Mouse (Mus musculus): Measurements from ENCODE around the gene Nfia.
A peak's percentile ranks its signal among the peaks of the same experiment; 100 is the strongest.

The Nfia gene

GRCm38 (mm10) chr4:98101153-98102096 lies 328.9 kb downstream of the Nfia start:
- DNase-seq (ENCODE audit: low read depth, low spot score) = no peak

GRCm38 (mm10) chr4:98102625-98103336 lies 330.2 kb downstream of the Nfia start:
- DNase-seq (ENCODE audit: low read depth, low spot score) = no peak

- DNase-seq (ENCODE audit: low read depth, low spot score) = no peak
Observed at GRCm38 (mm10) chr4:98103337-98103666, 330.8 kb downstream of the Nfia start.

- DNase-seq (ENCODE audit: low read depth, low spot score) = no peak
Observed at GRCm38 (mm10) chr4:98104161-98104560, 331.6 kb downstream of the Nfia start.

GRCm38 (mm10) chr4:98104911-98105702 lies 332.6 kb downstream of the Nfia start:
- DNase-seq (ENCODE audit: low read depth, low spot score) = no peak

GRCm38 (mm10) chr4:98105971-98106370 lies 333.4 kb downstream of the Nfia start:
- no peak for DNase-seq (ENCODE audit: low read depth, low spot score)

GRCm38 (mm10) chr4:98106445-98107092 lies 334.0 kb downstream of the Nfia start:
- DNase-seq (ENCODE audit: low read depth, low spot score) = no peak

- no peak for DNase-seq (ENCODE audit: low read depth, low spot score)
Observed at GRCm38 (mm10) chr4:98107093-98107453, 334.5 kb downstream of the Nfia start.

- no peak for DNase-seq (ENCODE audit: low read depth, low spot score)
Observed at GRCm38 (mm10) chr4:98107936-98108675, 335.6 kb downstream of the Nfia start.

- DNase-seq (ENCODE audit: low read depth, low spot score) = no peak
Observed at GRCm38 (mm10) chr4:98108676-98109016, 336.1 kb downstream of the Nfia start.

GRCm38 (mm10) chr4:98109064-98109463 lies 336.5 kb downstream of the Nfia start:
- no peak for DNase-seq (ENCODE audit: low read depth, low spot score)

- DNase-seq (ENCODE audit: low read depth, low spot score) = peak; percentile 72
Observed at GRCm38 (mm10) chr4:98109911-98110310, 337.4 kb downstream of the Nfia start.

GRCm38 (mm10) chr4:98113289-98114024 lies 340.9 kb downstream of the Nfia start:
- DNase-seq (ENCODE audit: low read depth, low spot score) = no peak

- no peak for DNase-seq (ENCODE audit: low read depth, low spot score)
Observed at GRCm38 (mm10) chr4:98114966-98115365, 342.4 kb downstream of the Nfia start.

GRCm38 (mm10) chr4:98115401-98115800 lies 342.9 kb downstream of the Nfia start:
- DNase-seq (ENCODE audit: low read depth, low spot score) = no peak

- no peak for DNase-seq (ENCODE audit: low read depth, low spot score)
Observed at GRCm38 (mm10) chr4:98116046-98116445, 343.5 kb downstream of the Nfia start.

- no peak for DNase-seq (ENCODE audit: low read depth, low spot score)
Observed at GRCm38 (mm10) chr4:98118126-98118525, 345.6 kb downstream of the Nfia start.

- no peak for DNase-seq (ENCODE audit: low read depth, low spot score)
Observed at GRCm38 (mm10) chr4:98118761-98119675, 346.5 kb downstream of the Nfia start.

- no peak for DNase-seq (ENCODE audit: low read depth, low spot score)
Observed at GRCm38 (mm10) chr4:98119949-98120531, 347.5 kb downstream of the Nfia start.
